Mouse (Mus musculus) thymus, postnatal 25 days (tissue): ENCODE data around the gene Ccdc187.
A peak's percentile ranks its signal among the peaks of the same experiment; 100 is the strongest.

ENCODE experiments used
- DNase-seq: peaks from one replicate; pipeline ENCODE4 v3.0.0; 2022

Gene Ccdc187

GRCm38 (mm10) chr2:26294457-26294856 lies at the start of gene Ccdc187:
TSS of gene Ccdc187 (minus strand) at chr2:26294557.
- DNase-seq, result no peak

- no peak for DNase-seq
These were observed 48.5 kb upstream of the Ccdc187 start for GRCm38 (mm10) chr2:26342609-26343490.

GRCm38 (mm10) chr2:26342044-26342443 lies 47.7 kb upstream of the Ccdc187 start:
- DNase-seq, result no peak

- DNase-seq, result no peak
These were observed 47.2 kb upstream of the Ccdc187 start for GRCm38 (mm10) chr2:26341510-26341981.

GRCm38 (mm10) chr2:26339204-26339551 lies 44.8 kb upstream of the Ccdc187 start:
- no peak for DNase-seq

GRCm38 (mm10) chr2:26338302-26339203 lies 44.2 kb upstream of the Ccdc187 start:
- DNase-seq, result no peak

GRCm38 (mm10) chr2:26330702-26331101 lies 36.3 kb upstream of the Ccdc187 start:
- no peak for DNase-seq

GRCm38 (mm10) chr2:26330056-26330468 lies 35.7 kb upstream of the Ccdc187 start:
- DNase-seq, result no peak

GRCm38 (mm10) chr2:26329402-26329801 lies 35.0 kb upstream of the Ccdc187 start:
- DNase-seq, result no peak

- no peak for DNase-seq
These were observed 33.5 kb upstream of the Ccdc187 start for GRCm38 (mm10) chr2:26327852-26328251.

- peak; percentile 52 for DNase-seq
These were observed 31.2 kb upstream of the Ccdc187 start for GRCm38 (mm10) chr2:26325386-26326181.

- peak; percentile 58 for DNase-seq
These were observed 30.6 kb upstream of the Ccdc187 start for GRCm38 (mm10) chr2:26324917-26325316.

GRCm38 (mm10) chr2:26323589-26324325 lies 29.4 kb upstream of the Ccdc187 start:
- DNase-seq, result no peak

GRCm38 (mm10) chr2:26320245-26321185 lies 26.2 kb upstream of the Ccdc187 start:
- DNase-seq, result no peak

GRCm38 (mm10) chr2:26319519-26320244 lies 25.3 kb upstream of the Ccdc187 start:
- no peak for DNase-seq

- DNase-seq, result no peak
These were observed 24.8 kb upstream of the Ccdc187 start for GRCm38 (mm10) chr2:26319109-26319508.

- no peak for DNase-seq
These were observed 23.8 kb upstream of the Ccdc187 start for GRCm38 (mm10) chr2:26317991-26318672.

- DNase-seq, result no peak
These were observed 23.0 kb upstream of the Ccdc187 start for GRCm38 (mm10) chr2:26317371-26317770.

- no peak for DNase-seq
These were observed 22.4 kb upstream of the Ccdc187 start for GRCm38 (mm10) chr2:26316576-26317246.
